In genomic region chr10:40668640-40669039, GRCm38 (mm10) we compare ENCODE assay signal across 29 mouse cellular contexts. TPM values are rescaled to one million over a fixed set of nuclear protein-coding genes. Genes with fewer than 3 reads are reported as not detected.
"Had no signal": no experiment of that assay in that cellular context is flagged by ENCODE, and none has a peak within 500 bp of the region (broad histone marks: within the 10 kb centered on the region; RNA-seq: fewer than 3 reads in every experiment).

No protein-coding gene starts in this region.

- H3K9ac ChIP-seq: embryonic facial prominence, embryonic 12.5 days; embryonic facial prominence, embryonic 13.5 days; embryonic facial prominence, embryonic 15.5 days; forebrain, embryonic 12.5 days; forebrain, embryonic 13.5 days; forebrain, embryonic 15.5 days; forebrain, postnatal 0 days had no signal

- H3K36me3 ChIP-seq: embryonic facial prominence, embryonic 10.5 days; embryonic facial prominence, embryonic 12.5 days; embryonic facial prominence, embryonic 13.5 days; embryonic facial prominence, embryonic 15.5 days; forebrain, embryonic 10.5 days; forebrain, embryonic 12.5 days; forebrain, embryonic 15.5 days; heart, embryonic 10.5 days had no signal

- H3K4me3 ChIP-seq: embryonic facial prominence, embryonic 10.5 days; embryonic facial prominence, embryonic 12.5 days; embryonic facial prominence, embryonic 13.5 days; embryonic facial prominence, embryonic 15.5 days; erythroblast, embryonic 14.5 days; forebrain, embryonic 10.5 days; forebrain, embryonic 12.5 days; forebrain, embryonic 13.5 days; forebrain, embryonic 15.5 days; gastrocnemius, adult 2 months; heart, adult 2 months; heart, embryonic 10.5 days had no signal

- H3K27ac ChIP-seq: embryonic facial prominence, embryonic 10.5 days; embryonic facial prominence, embryonic 12.5 days; embryonic facial prominence, embryonic 13.5 days; embryonic facial prominence, embryonic 15.5 days; forebrain, embryonic 10.5 days; forebrain, embryonic 12.5 days; forebrain, embryonic 13.5 days; forebrain, embryonic 15.5 days; gastrocnemius, adult 2 months; heart, adult 2 months; heart, embryonic 10.5 days had no signal

- H3K27me3 ChIP-seq: embryonic facial prominence, embryonic 12.5 days; embryonic facial prominence, embryonic 13.5 days; embryonic facial prominence, embryonic 15.5 days; forebrain, embryonic 12.5 days; forebrain, embryonic 13.5 days; forebrain, embryonic 15.5 days had no signal

- H3K9me3 ChIP-seq: embryonic facial prominence, embryonic 10.5 days; embryonic facial prominence, embryonic 12.5 days; embryonic facial prominence, embryonic 13.5 days; embryonic facial prominence, embryonic 15.5 days; forebrain, embryonic 10.5 days; forebrain, embryonic 12.5 days; forebrain, embryonic 13.5 days; forebrain, embryonic 15.5 days; heart, embryonic 10.5 days had no signal

- H3K4me1 ChIP-seq: embryonic facial prominence, embryonic 12.5 days; embryonic facial prominence, embryonic 13.5 days; embryonic facial prominence, embryonic 15.5 days; forebrain, embryonic 13.5 days; forebrain, embryonic 15.5 days had no signal

- DNase-seq: cerebellum, adult 8-10 months; cerebellum, adult 9-10 months; cerebellum, adult 9-11 months; cerebellum, postnatal 10 days; cerebellum, postnatal 14 days; cerebellum, postnatal 25 days; cerebellum, postnatal 36 days; embryo, embryonic 11 days; forebrain, postnatal 0 days; gastrocnemius, adult 2 months; gastrocnemius, postnatal 10 days; gastrocnemius, postnatal 14 days; gastrocnemius, postnatal 25 days; gastrocnemius, postnatal 36 days; heart, adult 18-20 months; heart, adult 2 months had no signal

- ATAC-seq: forebrain, embryonic 13.5 days; forebrain, embryonic 14.5 days; forebrain, embryonic 15.5 days; forebrain, postnatal 0 days had no signal

- H3K4me2 ChIP-seq: embryonic facial prominence, embryonic 12.5 days; embryonic facial prominence, embryonic 13.5 days; embryonic facial prominence, embryonic 15.5 days; forebrain, embryonic 12.5 days; forebrain, embryonic 13.5 days; forebrain, embryonic 15.5 days had no signal

RNA-seq across cellular contexts. Expression of gene Mettl24, which starts 14.4 kb away (rescaled TPM):
- total RNA-seq: common myeloid progenitor, adult 5-6 weeks; forebrain, postnatal 0 days had no signal
- polyA plus RNA-seq: erythroblast, embryonic 14.5 days had no signal

RNA-seq across cellular contexts. Expression of gene Ddo, which starts 38.8 kb away (rescaled TPM):
- total RNA-seq: common myeloid progenitor, adult 5-6 weeks; granulocyte monocyte progenitor cell, adult 5-6 weeks had no signal
- polyA plus RNA-seq: erythroblast, embryonic 14.5 days had no signal
